Mouse (Mus musculus): ENCODE measurements around the gene Daglb. TPM values are rescaled to one million over a fixed set of nuclear protein-coding genes. Genes with fewer than 3 reads are reported as not detected.

The Daglb gene
- polyA plus RNA-seq, 1 experiment from 2014 or later: 8.8 TPM

- Histone ChIP-seq H3K4me3 (replicated peaks) (peak overlapping the region; percentile 86; the same call in 1 of the 2 replicates), H3K27ac (peak overlapping the region; percentile 66), H3K9ac (no peak overlapping the region), H3K9me3 (replicated peaks) (no peaks in the 10 kb centered on the region), H3K4me2 (peak overlapping the region; percentile 86), H3K36me3 (peaks cover 53% of the 10 kb centered on the region), H3K4me1 (replicated peaks) (peaks cover 43% of the 10 kb centered on the region), H3K27me3 (no peaks in the 10 kb centered on the region)
- 82% methylated on average over 23 of the region's 23 CpGs for WGBS (ENCODE audit: insufficient replicate concordance)
- ATAC-seq (ENCODE audit: low read depth): no peak
- DNase-seq: no peak
These were observed 2.7 kb downstream of the Daglb start for GRCm38 (mm10) chr5:143466891-143467669.

- H3K36me3 ChIP-seq: peaks cover 61% of the 10 kb centered on the region
- ATAC-seq (ENCODE audit: low read depth): no peak
- DNase-seq: no peak
These were observed 3.5 kb downstream of the Daglb start for GRCm38 (mm10) chr5:143467931-143468330.

GRCm38 (mm10) chr5:143469628-143470027 lies 5.2 kb downstream of the Daglb start:
- Histone ChIP-seq H3K4me2 (no peak overlapping the region), H3K36me3 (peaks cover 78% of the 10 kb centered on the region), H3K27ac (no peak overlapping the region), H3K9me3 (replicated peaks) (no peaks in the 10 kb centered on the region), H3K27me3 (no peaks in the 10 kb centered on the region), H3K4me3 (replicated peaks) (no peak overlapping the region), H3K9ac (no peak overlapping the region), H3K4me1 (replicated peaks) (peaks cover 35% of the 10 kb centered on the region)
- DNase-seq: no peak
- ATAC-seq (ENCODE audit: low read depth): no peak
- 84% methylated on average over 8 of the region's 8 CpGs for WGBS (ENCODE audit: insufficient replicate concordance)

More at GRCm38 (mm10) chr5:143467931-143468330, 3.5 kb downstream of the Daglb start:
- no peak overlapping the region for H3K4me3 ChIP-seq (replicated peaks)
- no peaks in the 10 kb centered on the region for H3K27me3 ChIP-seq
- H3K9me3 ChIP-seq (replicated peaks): no peaks in the 10 kb centered on the region
- H3K27ac ChIP-seq: no peak overlapping the region
- H3K9ac ChIP-seq: no peak overlapping the region
- 89% methylated on average over 6 of the region's 6 CpGs for WGBS (ENCODE audit: insufficient replicate concordance)
- no peak overlapping the region for H3K4me2 ChIP-seq
- peaks cover 43% of the 10 kb centered on the region for H3K4me1 ChIP-seq (replicated peaks)

- no peak for DNase-seq
- Histone ChIP-seq H3K4me1 (replicated peaks) (peaks cover 26% of the 10 kb centered on the region), H3K9me3 (replicated peaks) (no peaks in the 10 kb centered on the region), H3K27me3 (no peaks in the 10 kb centered on the region), H3K4me3 (replicated peaks) (no peak overlapping the region), H3K36me3 (peaks cover 88% of the 10 kb centered on the region), H3K27ac (peak overlapping the region; percentile 14; the same call in 1 of the 2 replicates), H3K9ac (no peak overlapping the region), H3K4me2 (no peak overlapping the region)
- WGBS (ENCODE audit: insufficient replicate concordance): 53% methylated on average over 15 of the region's 15 CpGs
- ATAC-seq (ENCODE audit: low read depth): peak; percentile 37; the same call in 1 of the 2 replicates
These were observed 6.2 kb downstream of the Daglb start for GRCm38 (mm10) chr5:143470421-143471164.

- Histone ChIP-seq H3K4me3 (replicated peaks) (no peak overlapping the region), H3K27ac (peak overlapping the region; percentile 18; the same call in 1 of the 2 replicates), H3K4me2 (no peak overlapping the region), H3K36me3 (peaks cover 94% of the 10 kb centered on the region), H3K9me3 (replicated peaks) (no peaks in the 10 kb centered on the region), H3K4me1 (replicated peaks) (peaks cover 20% of the 10 kb centered on the region), H3K9ac (no peak overlapping the region), H3K27me3 (no peaks in the 10 kb centered on the region)
- WGBS (ENCODE audit: insufficient replicate concordance): 77% methylated on average over 3 of the region's 3 CpGs
- ATAC-seq (ENCODE audit: low read depth) (no peak), DNase-seq (no peak)
These were observed 6.8 kb downstream of the Daglb start for GRCm38 (mm10) chr5:143471165-143471546.

- DNase-seq: no peak
- Histone ChIP-seq H3K27ac (peak overlapping the region; percentile 18; the same call in 1 of the 2 replicates), H3K4me3 (replicated peaks) (no peak overlapping the region), H3K4me2 (no peak overlapping the region), H3K36me3 (peaks cover 95% of the 10 kb centered on the region), H3K4me1 (replicated peaks) (peaks cover 11% of the 10 kb centered on the region), H3K9ac (no peak overlapping the region), H3K9me3 (replicated peaks) (no peaks in the 10 kb centered on the region), H3K27me3 (no peaks in the 10 kb centered on the region)
- 74% methylated on average over 9 of the region's 9 CpGs for WGBS (ENCODE audit: insufficient replicate concordance)
- no peak for ATAC-seq (ENCODE audit: low read depth)
These were observed 7.7 kb downstream of the Daglb start for GRCm38 (mm10) chr5:143471953-143472618.

GRCm38 (mm10) chr5:143475153-143475844 lies 10.9 kb downstream of the Daglb start:
- 82% methylated on average over 20 of the region's 20 CpGs for WGBS (ENCODE audit: insufficient replicate concordance)
- H3K4me3 ChIP-seq (replicated peaks): no peak overlapping the region
- H3K4me1 ChIP-seq (replicated peaks): 0 out of 2 replicates have a peak, but pooled peaks cover 2% of the 10 kb centered on the region
- peak overlapping the region; percentile 5; the same call in 1 of the 2 replicates for H3K27ac ChIP-seq
- H3K9me3 ChIP-seq (replicated peaks): no peaks in the 10 kb centered on the region
- H3K36me3 ChIP-seq: peaks cover 91% of the 10 kb centered on the region
- ATAC-seq (ENCODE audit: low read depth) (no peak), DNase-seq (no peak)
- H3K27me3 ChIP-seq: no peaks in the 10 kb centered on the region
- H3K4me2 ChIP-seq: no peak overlapping the region
- H3K9ac ChIP-seq: no peak overlapping the region

- 87% methylated on average over 6 of the region's 6 CpGs for WGBS (ENCODE audit: insufficient replicate concordance)
- peaks cover 91% of the 10 kb centered on the region for H3K36me3 ChIP-seq
- ATAC-seq (ENCODE audit: low read depth): no peak
These were observed 11.6 kb downstream of the Daglb start for GRCm38 (mm10) chr5:143476013-143476412.

GRCm38 (mm10) chr5:143477901-143478300 lies 13.5 kb downstream of the Daglb start:
- H3K4me2 ChIP-seq: no peak overlapping the region
- WGBS (ENCODE audit: insufficient replicate concordance): 79% methylated on average over 3 of the region's 3 CpGs
- no peaks in the 10 kb centered on the region for H3K9me3 ChIP-seq (replicated peaks)
- ATAC-seq (ENCODE audit: low read depth) (no peak), DNase-seq (no peak)
- no peak overlapping the region for H3K4me3 ChIP-seq (replicated peaks)
- H3K27ac ChIP-seq: no peak overlapping the region
- peaks cover 89% of the 10 kb centered on the region for H3K36me3 ChIP-seq
- no peak overlapping the region for H3K9ac ChIP-seq
- H3K4me1 ChIP-seq (replicated peaks): no peaks in the 10 kb centered on the region
- no peaks in the 10 kb centered on the region for H3K27me3 ChIP-seq

More at GRCm38 (mm10) chr5:143476013-143476412, 11.6 kb downstream of the Daglb start:
- DNase-seq: no peak
- H3K9me3 ChIP-seq (replicated peaks): no peaks in the 10 kb centered on the region
- no peak overlapping the region for H3K4me3 ChIP-seq (replicated peaks)
- no peaks in the 10 kb centered on the region for H3K4me1 ChIP-seq (replicated peaks)
- no peak overlapping the region for H3K9ac ChIP-seq
- H3K27ac ChIP-seq: no peak overlapping the region
- H3K4me2 ChIP-seq: no peak overlapping the region
- no peaks in the 10 kb centered on the region for H3K27me3 ChIP-seq

GRCm38 (mm10) chr5:143484955-143485354 lies 20.6 kb downstream of the Daglb start:
- H3K27me3 ChIP-seq: no peaks in the 10 kb centered on the region
- no peak overlapping the region for H3K4me2 ChIP-seq
- no peak overlapping the region for H3K4me3 ChIP-seq (replicated peaks)
- no peaks in the 10 kb centered on the region for H3K9me3 ChIP-seq (replicated peaks)
- no peak overlapping the region for H3K27ac ChIP-seq
- DNase-seq: no peak
- 61% methylated on average over 5 of the region's 5 CpGs for WGBS (ENCODE audit: insufficient replicate concordance)
- no peak for ATAC-seq (ENCODE audit: low read depth)
- H3K36me3 ChIP-seq: peaks cover 91% of the 10 kb centered on the region
- no peaks in the 10 kb centered on the region for H3K4me1 ChIP-seq (replicated peaks)
- no peak overlapping the region for H3K9ac ChIP-seq
